Mouse (Mus musculus) adrenal gland (tissue): ENCODE data around the gene Nktr.

Source experiments
- intact Hi-C: fragments of 180-260 bp; cut with DNase I; formaldehyde crosslinking; loops from one replicate; pipeline ENCODE4 v1.15.1; 2025
- long read RNA-seq, 2 experiments: library from polyadenylated mRNA; unstranded; transcript quantifications; one replicate each; pipeline ENCODE4 v2.0.0; 2020; ENCODE audit warnings: borderline replicate concordance in 1 of 2; ENCODE audit not compliant: insufficient replicate concordance in 1 of 2

Gene Nktr
- long read RNA-seq, experiment 1, partial matches to known transcripts = 6 of 18 reads
- long read RNA-seq, experiment 1, other reads (novel, unspliced or antisense) = 11 of 18 reads
- long read RNA-seq, experiment 2, partial matches to known transcripts = 23 of 44 reads
- long read RNA-seq, experiment 2, other reads (novel, unspliced or antisense) = 21 of 44 reads

DNA sequence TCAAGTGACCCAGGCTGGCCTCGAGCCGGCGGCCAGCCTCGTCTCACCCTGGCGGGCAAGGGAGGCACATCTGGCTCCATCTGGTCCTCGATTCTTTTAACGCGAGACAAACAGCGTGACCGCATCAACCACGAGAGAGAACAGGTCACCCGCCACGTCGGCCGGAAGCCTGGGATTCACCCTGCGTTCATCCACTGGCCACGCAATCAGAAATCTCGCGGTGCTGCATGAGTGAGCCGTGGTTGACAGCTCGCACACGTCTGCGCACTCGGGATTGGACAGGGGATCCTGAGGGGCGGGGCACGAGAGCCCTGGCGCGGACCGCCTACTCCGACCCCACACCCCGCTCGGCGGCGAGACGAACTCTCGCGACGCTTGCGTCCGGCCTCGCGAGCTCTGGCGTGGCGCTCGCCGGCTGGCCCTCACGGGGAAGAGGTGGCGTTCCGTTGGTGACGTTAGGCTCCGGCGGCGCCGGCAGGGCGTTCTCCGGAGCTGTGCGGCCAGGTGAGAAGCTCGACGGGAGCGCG lies at the start of gene Nktr:
Gene Nktr (plus strand): TSS at position 378 of the 527 bp plus-strand sequence.
- intact Hi-C loops = no loop called here

- intact Hi-C loops = no loop called here
These were observed 49.6 kb upstream of the Nktr start for GRCm38 (mm10) chr9:121669348-121669791.

- intact Hi-C loops = loop anchor here (5.0 kb wide), 1 partner anchor 194 kb away; no protein-coding TSS in a partner anchor
These were observed 47.7 kb upstream of the Nktr start for GRCm38 (mm10) chr9:121671300-121671699.

GRCm38 (mm10) chr9:121672311-121672710 lies 46.7 kb upstream of the Nktr start:
- intact Hi-C loops = loop anchor here (5.0 kb wide), 1 partner anchor 195 kb away; no protein-coding TSS in a partner anchor

- intact Hi-C loops = loop anchor here (5.0 kb wide), 1 partner anchor 196 kb away; no protein-coding TSS in a partner anchor
These were observed 45.3 kb upstream of the Nktr start for GRCm38 (mm10) chr9:121673716-121674115.

DNA sequence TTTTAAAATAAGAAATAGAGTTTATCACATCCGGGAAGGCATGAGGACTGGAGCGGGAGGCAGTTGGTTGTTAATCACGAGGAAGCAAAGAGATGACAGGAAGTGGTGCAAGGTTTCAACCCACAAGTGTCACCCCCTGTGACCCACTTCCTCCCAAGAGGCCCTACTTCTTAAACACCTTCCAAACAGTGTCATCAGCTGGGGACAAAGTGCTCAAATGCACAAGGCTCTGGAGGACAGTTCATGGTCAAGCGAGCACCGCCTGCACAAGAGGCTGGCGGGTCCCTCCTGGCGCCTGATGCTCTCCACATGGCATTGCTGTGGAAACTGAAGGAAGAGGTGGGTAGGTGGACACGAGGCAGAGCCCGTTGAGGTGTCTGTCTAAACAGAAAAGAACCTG lies 44.0 kb upstream of the Nktr start:
- intact Hi-C loops = no loop called here

DNA sequence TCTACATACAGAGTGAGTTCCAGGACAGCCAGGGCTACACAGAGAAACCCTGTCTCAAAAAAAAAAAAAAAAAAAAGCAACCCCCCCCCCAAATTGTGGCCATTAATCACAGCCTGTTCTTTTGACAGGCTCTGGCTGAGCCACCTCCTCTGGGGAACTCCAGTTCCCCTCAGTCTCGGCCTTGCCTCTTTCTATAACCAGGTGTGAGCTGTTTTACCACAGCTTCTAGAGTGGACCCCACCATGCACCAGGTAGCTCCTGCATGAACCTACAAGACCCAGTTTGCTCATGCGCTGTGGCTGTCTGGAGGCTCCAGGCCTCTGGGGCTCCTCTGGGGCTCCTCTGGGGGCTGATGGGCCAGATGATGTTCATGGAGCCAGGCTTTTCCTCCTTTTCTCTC lies 43.4 kb upstream of the Nktr start:
- intact Hi-C loops = no loop called here

- intact Hi-C loops = no loop called here
These were observed 41.9 kb upstream of the Nktr start for GRCm38 (mm10) chr9:121677069-121677468.

DNA sequence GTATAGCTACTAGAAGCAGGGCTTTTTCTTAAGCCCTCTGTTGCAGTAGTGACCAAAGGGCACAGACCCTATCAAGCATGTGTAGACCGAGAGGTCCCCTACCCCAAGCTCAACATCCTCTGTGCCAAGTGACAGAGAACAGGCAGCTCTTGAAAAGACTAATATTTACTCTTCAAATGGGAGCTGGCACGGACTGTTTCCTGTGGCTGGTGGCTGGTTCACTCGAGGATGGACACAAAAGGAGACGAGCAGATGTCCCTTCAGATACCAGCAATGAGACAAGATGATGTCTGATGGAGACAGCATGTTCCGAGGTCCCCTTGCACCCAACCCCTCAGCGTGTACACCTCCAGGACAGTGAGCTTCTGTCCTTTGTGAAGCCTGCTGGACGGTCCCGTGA lies 41.5 kb upstream of the Nktr start:
- intact Hi-C loops = no loop called here

- intact Hi-C loops = no loop called here
These were observed 39.4 kb upstream of the Nktr start for GRCm38 (mm10) chr9:121679549-121679948.

- intact Hi-C loops = no loop called here
These were observed 37.8 kb upstream of the Nktr start for GRCm38 (mm10) chr9:121681191-121681590.

DNA sequence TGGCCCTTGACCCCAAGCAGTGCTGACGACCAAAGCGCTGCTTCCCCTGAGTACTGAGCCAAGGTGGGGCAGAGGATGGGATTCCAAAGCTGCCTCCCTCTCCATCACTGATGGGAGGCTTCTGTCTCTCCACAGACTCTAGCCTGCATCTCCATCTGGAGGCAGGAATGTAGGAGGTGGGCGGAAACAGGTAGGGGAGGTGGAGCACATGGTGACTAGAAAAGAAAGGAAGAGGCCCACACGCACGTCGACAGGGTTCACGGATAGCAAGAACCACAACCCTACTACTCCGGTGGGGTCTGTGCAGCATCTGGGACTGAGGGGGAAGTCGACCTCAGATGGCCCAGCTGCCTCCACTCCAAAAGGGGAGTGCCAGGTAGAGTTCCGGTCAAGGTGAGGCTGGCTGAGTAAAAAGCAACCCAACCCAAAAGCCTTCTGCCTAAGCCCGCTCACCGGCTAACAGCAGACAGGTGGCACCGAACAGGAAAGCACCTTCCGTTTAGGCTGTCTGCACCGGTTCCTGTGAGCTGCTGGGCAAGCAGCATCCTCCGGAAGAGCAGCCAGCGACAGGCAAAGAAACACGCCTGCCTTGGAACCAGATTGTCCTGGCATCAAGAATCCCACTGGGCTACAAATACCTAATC lies 36.8 kb upstream of the Nktr start:
- intact Hi-C loops = no loop called here

- intact Hi-C loops = no loop called here
These were observed 34.3 kb upstream of the Nktr start for GRCm38 (mm10) chr9:121684702-121685101.

GRCm38 (mm10) chr9:121690200-121690651 lies 28.7 kb upstream of the Nktr start:
- intact Hi-C loops = no loop called here

GRCm38 (mm10) chr9:121690734-121691133 lies 28.2 kb upstream of the Nktr start:
- intact Hi-C loops = no loop called here

DNA sequence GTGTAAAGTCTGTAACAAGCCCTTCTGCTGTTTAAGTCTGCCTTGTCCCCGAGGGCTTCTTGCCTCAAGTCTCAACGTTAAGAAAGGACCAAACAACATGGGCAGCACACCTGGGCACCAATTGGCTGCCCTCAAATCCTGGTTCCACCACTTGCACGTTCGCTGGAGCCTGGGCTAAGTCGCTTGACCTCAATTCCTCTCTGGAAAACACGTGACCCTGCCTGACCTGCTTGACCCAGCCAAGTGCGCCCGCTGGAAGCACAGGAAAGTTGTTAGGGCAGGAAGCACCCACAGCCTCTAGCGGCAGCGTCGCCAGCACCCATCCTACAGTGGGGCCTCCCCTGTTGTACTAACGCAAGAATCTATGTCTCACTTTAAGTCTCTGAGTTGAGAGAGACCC lies 24.2 kb upstream of the Nktr start:
- intact Hi-C loops = no loop called here

DNA sequence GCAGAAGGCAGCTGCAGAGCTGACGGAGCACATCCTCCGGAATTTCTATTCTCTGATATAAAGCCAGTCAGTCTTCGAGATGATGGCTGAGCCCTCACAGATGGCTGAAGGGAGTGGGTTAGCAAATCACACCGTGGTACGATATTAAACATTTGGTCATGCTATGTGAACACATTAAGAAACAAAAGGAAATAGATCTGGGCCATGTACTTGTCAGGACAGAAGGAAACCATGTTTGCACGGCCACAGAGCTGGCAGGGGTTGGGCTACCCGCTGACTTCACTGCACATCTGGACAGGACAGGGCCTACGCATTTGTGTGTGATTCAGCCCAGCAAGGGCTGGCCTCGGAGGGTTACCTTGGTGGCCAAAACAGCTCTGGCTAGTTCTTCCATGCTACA lies 22.3 kb upstream of the Nktr start:
- intact Hi-C loops = no loop called here

DNA sequence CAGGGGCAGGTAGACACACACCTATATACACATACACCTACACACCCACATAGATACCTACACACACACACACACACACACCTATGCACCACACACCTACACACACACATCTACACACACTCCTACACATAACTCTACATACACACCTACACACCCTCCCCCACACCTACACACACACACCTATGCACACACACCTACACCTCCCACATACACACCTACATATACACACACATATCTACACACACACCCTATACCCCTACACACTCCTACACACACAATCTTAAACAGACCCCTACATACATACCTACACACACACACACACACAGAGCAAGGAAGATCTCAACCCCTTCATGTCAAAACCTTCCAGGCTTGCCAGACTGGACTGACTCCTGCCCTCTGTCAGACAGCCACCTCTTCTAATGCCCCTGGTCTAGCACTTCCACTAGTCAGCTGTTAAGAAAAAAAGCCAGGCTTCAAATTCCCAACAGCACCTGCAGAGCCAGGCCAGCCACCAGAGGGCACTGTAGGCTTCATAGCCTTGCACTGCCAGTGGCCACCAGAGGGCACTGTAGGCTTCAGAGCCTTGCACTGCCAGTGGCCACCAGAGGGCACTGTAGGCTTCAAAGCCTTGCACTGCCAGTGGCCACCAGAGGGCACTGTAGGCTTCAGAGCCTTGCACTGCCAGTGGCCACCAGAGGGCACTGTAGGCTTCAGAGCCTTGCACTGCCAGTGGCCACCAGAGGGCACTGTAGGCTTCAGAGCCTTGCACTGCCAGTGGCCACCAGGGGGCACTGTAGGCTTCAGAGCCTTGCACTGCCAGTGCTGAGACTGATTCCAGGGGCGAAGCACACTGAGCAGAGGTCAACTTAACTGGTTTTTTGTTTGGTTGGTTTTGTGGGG lies 21.6 kb upstream of the Nktr start:
- intact Hi-C loops = no loop called here

DNA sequence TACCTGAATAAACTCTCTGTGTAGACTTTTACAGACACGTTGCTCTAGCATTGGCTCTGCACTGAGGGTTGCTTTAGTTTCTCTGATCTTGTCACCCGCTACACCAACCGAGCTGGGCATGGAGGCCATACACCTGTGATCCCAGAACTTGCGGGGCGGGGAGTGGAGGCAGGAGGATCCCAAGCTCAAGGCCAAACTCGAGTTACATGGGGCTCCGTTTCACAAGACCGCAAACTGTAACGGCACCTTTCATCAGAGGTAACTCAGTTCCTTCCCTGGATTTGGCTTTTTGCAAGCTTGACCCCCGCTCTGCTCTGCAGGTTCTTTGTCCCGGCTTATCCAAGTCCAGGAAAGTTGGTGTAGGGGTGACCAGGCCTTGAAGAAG lies 14.7 kb upstream of the Nktr start:
- intact Hi-C loops = no loop called here

- intact Hi-C loops = no loop called here
These were observed 14.0 kb upstream of the Nktr start, which contains the start of gene Sec22c for GRCm38 (mm10) chr9:121704646-121705625. Sec22c (minus strand) TSS chr9:121705490.
